Comparison of ENCODE assay signal across 8 mouse cellular contexts in genomic region chr6:91741046-91741445, GRCm38 (mm10). TPM values are rescaled to one million over a fixed set of nuclear protein-coding genes. Genes with fewer than 3 reads are reported as not detected.
DNase-seq lines count a peak whose midpoint lies in the region; ATAC-seq lines count a peak whose summit lies in the region.

No protein-coding gene starts in this region.

- peak; percentile 90 for ATAC-seq in megakaryocyte, adult 5-6 weeks (ENCODE audit: poor library complexity, severe bottlenecking)

- DNase-seq in adrenal gland, adult (ENCODE audit: inconsistent age in 2 of 2, low spot score in 1 of 2), result peak; percentile 70 to 87
- no peak for DNase-seq in adrenal gland, postnatal 4 days (ENCODE audit: low spot score in 2 of 2)
- DNase-seq in R1 (ENCODE audit: low read depth, low spot score), result peak; percentile 60
- DNase-seq in embryo, embryonic 10 days (ENCODE audit: low spot score), result peak; percentile 80
- DNase-seq in heart, adult 9 months (ENCODE audit: low spot score in 2 of 2), result peak; percentile 59 to 63
- peak; percentile 79 to 80 for DNase-seq in kidney, postnatal 4 days
- peak; percentile 61 for DNase-seq in skeletal muscle tissue, adult 2 months (ENCODE audit: low read depth, low spot score)

RNA-seq across cellular contexts. Expression of gene Slc6a6, which starts 57.2 kb away (rescaled TPM):
- 100 to 1,000 TPM; 314 to 322 TPM for total RNA-seq in adrenal gland, postnatal 4 days (2021)
- total RNA-seq in megakaryocyte, adult 5-6 weeks (2015), result 58.0 and 61.9 TPM in 2 replicates
- total RNA-seq in megakaryocyte, adult 5-6 weeks (2017), result 46.7 and 61.0 TPM in 2 replicates

Comparison
In these comparisons a context has a peak if more than half of its experiments do, and no peak if none do; other contexts are left out.
1. DNase-seq: peak in adrenal gland, adult (2 of 2), R1 (single experiment), embryo, embryonic 10 days (single experiment), heart, adult 9 months (2 of 2), kidney, postnatal 4 days (2 of 2) and skeletal muscle tissue, adult 2 months (single experiment); none in adrenal gland, postnatal 4 days (0 of 2).
2. RNA of gene Slc6a6, which starts 57.2 kb away (total RNA-seq): 314 to 322 TPM in adrenal gland, postnatal 4 days; 46.7 to 61.9 TPM in megakaryocyte, adult 5-6 weeks; every median in the first group is over 4 times any median in the second.